Mouse (Mus musculus) heart, adult 2 months (tissue): ENCODE data around the gene Spata13. TPM values are rescaled to one million over a fixed set of nuclear protein-coding genes. Genes with fewer than 3 reads are reported as not detected.

Experiments used
- DNase-seq, 2 experiments: peaks; one replicate each; pipeline ENCODE4 v3.0.0; 2021
- H3K27ac ChIP-seq: fragments of 200-600 bp; 2 replicates; pipeline ENCODE4 v1.8.1; 2022
- H3K27me3 ChIP-seq: fragments of 200-500 bp; 2 replicates; pipeline ENCODE4 v1.6.1; 2012; ENCODE audit warnings: mild to moderate bottlenecking, low read length, inconsistent platforms, mixed read lengths; ENCODE audit not compliant: control insufficient read depth, insufficient read depth
- H3K36me3 ChIP-seq: fragments of 200-500 bp; 2 replicates; pipeline ENCODE4 v1.6.1; 2012; ENCODE audit warnings: low read length, inconsistent platforms; ENCODE audit not compliant: control insufficient read depth, insufficient read depth
- H3K4me1 ChIP-seq: fragments of 200-500 bp; 2 replicates; pipeline ENCODE4 v1.6.1; 2011; ENCODE audit warnings: low read length; ENCODE audit not compliant: control insufficient read depth, insufficient read depth
- H3K4me3 ChIP-seq: fragments of 200-600 bp; 2 replicates; pipeline ENCODE4 v1.8.1; 2022
- H3K79me2 ChIP-seq: fragments of 200-500 bp; replicated peaks from 2 replicates; pipeline ENCODE4 v1.6.1; 2012; ENCODE audit warnings: mild to moderate bottlenecking, inconsistent platforms, low read length, moderate library complexity, mixed read lengths; ENCODE audit not compliant: control insufficient read depth, insufficient read depth
- H3K9ac ChIP-seq: fragments of 200-500 bp; 2 replicates; pipeline ENCODE4 v1.6.1; 2012; ENCODE audit warnings: low read depth, mild to moderate bottlenecking, control low read depth, inconsistent platforms, low read length, mixed read lengths
- CTCF ChIP-seq: fragments of 200-600 bp; IDR thresholded peaks from 2 replicates; pipeline ENCODE4 v1.8.1; 2022; ENCODE audit warnings: antibody characterized with exemption, mild to moderate bottlenecking, moderate library complexity
- EP300 ChIP-seq: fragments of 200-500 bp; IDR thresholded peaks from 2 replicates; pipeline ENCODE4 v1.6.1; 2011; ENCODE audit warnings: low read depth, low read length, control low read depth; ENCODE audit not compliant: insufficient read depth
- POLR2A ChIP-seq: fragments of 200-500 bp; IDR thresholded peaks from 2 replicates; pipeline ENCODE4 v1.6.1; 2011; ENCODE audit warnings: mild to moderate bottlenecking, low read depth, low read length, control low read depth; ENCODE audit not compliant: insufficient read depth
- WGBS: fragments of 180-500 bp; shearing (Covaris S2); methylation state at CpG from one replicate; pipeline ENCODE4 v1.1.7; 2018; 5-methylcytosine and 5-hydroxymethylcytosine counted together
- intact Hi-C: fragments of 180-260 bp; cut with DNase I; formaldehyde crosslinking; loops from one replicate; pipeline ENCODE4 v1.15.1; 2025
- polyA plus RNA-seq: library from polyadenylated mRNA; depleted of rRNA; stranded (reverse); fragments of >200 nt; gene quantifications from 2 replicates; pipeline ENCODE4 v1.2.3, GENCODE M21; 2012
- total RNA-seq, 2 experiments: library from RNA; stranded (reverse); gene quantifications; 2 replicates each; pipeline ENCODE4 v1.2.3; 2021

Spata13 gene
- total and polyA plus RNA-seq, 3 experiments = 9.5 to 14.7 (median 13.1) TPM

GRCm38 (mm10) chr14:60762754-60763153, 129.0 kb downstream of the Spata13 start:
- H3K27ac ChIP-seq = peak overlapping the region; percentile 89
- H3K4me1 ChIP-seq = peaks cover 29% of the 10 kb centered on the region
- H3K36me3 ChIP-seq = peaks cover 10% of the 10 kb centered on the region; the same call in 1 of the 2 replicates
- no peaks in the 10 kb centered on the region for H3K27me3 ChIP-seq
- no peak overlapping the region for H3K9ac ChIP-seq
- peak; percentile 31 to 33 for DNase-seq
- TF ChIP-seq POLR2A = no peak
- 0 out of 2 replicates have a peak, but pooled peaks have one; percentile 14 for TF ChIP-seq EP300
- TF ChIP-seq CTCF = no peak
- WGBS = 41% methylated on average over 7 of the region's 7 CpGs
- H3K4me3 ChIP-seq = no peak overlapping the region
- no peaks in the 10 kb centered on the region for H3K79me2 ChIP-seq
- intact Hi-C loops = no loop called here

- Histone ChIP-seq H3K9ac (no peak overlapping the region), H3K4me1 (peaks cover 29% of the 10 kb centered on the region), H3K4me3 (no peak overlapping the region), H3K27me3 (no peaks in the 10 kb centered on the region), H3K36me3 (peaks cover 10% of the 10 kb centered on the region; the same call in 1 of the 2 replicates), H3K27ac (peak overlapping the region; percentile 89), H3K79me2 (no peaks in the 10 kb centered on the region)
- DNase-seq = peak; percentile 38 to 50
- intact Hi-C loops = no loop called here
- TF ChIP-seq CTCF (no peak), POLR2A (peak; percentile 27; the same call in 1 of the 2 replicates), EP300 (peak; percentile 70)
- WGBS = 40% methylated on average over 5 of the region's 5 CpGs
These were observed 129.9 kb downstream of the Spata13 start for GRCm38 (mm10) chr14:60763746-60764145.

GRCm38 (mm10) chr14:60764526-60764925, 130.7 kb downstream of the Spata13 start:
- Histone ChIP-seq H3K4me3 (no peak overlapping the region), H3K4me1 (peaks cover 29% of the 10 kb centered on the region), H3K27me3 (no peaks in the 10 kb centered on the region), H3K36me3 (peaks cover 10% of the 10 kb centered on the region; the same call in 1 of the 2 replicates), H3K9ac (no peak overlapping the region), H3K79me2 (no peaks in the 10 kb centered on the region), H3K27ac (peak overlapping the region; percentile 89)
- TF ChIP-seq POLR2A (no peak), CTCF (no peak), EP300 (no peak)
- intact Hi-C loops = no loop called here
- no peak for DNase-seq
- 47% methylated on average over 4 of the region's 4 CpGs for WGBS

- intact Hi-C loops = loop anchor here (5.0 kb wide), 1 partner anchor 173 kb away; no protein-coding TSS in a partner anchor
- Histone ChIP-seq H3K27ac (peak overlapping the region; percentile 89), H3K4me3 (no peak overlapping the region), H3K27me3 (no peaks in the 10 kb centered on the region), H3K79me2 (no peaks in the 10 kb centered on the region), H3K36me3 (peaks cover 10% of the 10 kb centered on the region; the same call in 1 of the 2 replicates), H3K9ac (0 out of 2 replicates have a peak overlapping the region, but pooled peaks have one; percentile 24), H3K4me1 (peaks cover 29% of the 10 kb centered on the region)
- TF ChIP-seq POLR2A = peak; percentile 76
- TF ChIP-seq CTCF = no peak
- DNase-seq = peak; percentile 54 to 66
- WGBS = 40% methylated on average over 2 of the region's 2 CpGs
These were observed 131.2 kb downstream of the Spata13 start for GRCm38 (mm10) chr14:60765025-60765424.

DNA sequence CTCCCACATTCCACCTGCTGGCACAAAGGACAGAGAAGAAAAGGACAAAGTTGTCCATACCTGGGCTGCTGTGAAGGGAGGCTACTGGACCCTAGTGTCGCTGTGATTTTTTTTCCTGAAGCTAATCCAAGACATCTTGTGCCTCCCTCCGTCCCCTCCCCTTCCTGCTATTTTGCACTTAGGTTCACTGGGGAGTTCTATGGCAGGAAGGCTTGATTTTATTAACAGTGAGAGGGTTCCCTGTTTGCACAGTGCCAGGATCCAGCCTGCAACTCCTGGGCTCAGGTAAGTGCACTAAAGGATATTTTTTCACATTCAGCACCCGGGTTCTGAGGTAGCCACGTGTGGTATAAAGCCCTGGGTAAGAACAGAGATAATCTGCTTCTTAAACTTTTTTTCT, 134.1 kb downstream of the Spata13 start, which contains the start of gene C1qtnf9:
C1qtnf9 (plus strand) TSS at position 251 of the 400 bp plus-strand sequence.
- Histone ChIP-seq H3K9ac (peak within 1 kb of the TSS; percentile 69), H3K27ac (peak within 1 kb of the TSS; percentile 89), H3K27me3 (no peaks in the 10 kb centered on the region), H3K4me1 (peaks cover 23% of the 10 kb centered on the region), H3K79me2 (no peaks in the 10 kb centered on the region), H3K36me3 (peaks cover 10% of the 10 kb centered on the region; the same call in 1 of the 2 replicates), H3K4me3 (peak within 1 kb of the TSS; percentile 53)
- intact Hi-C loops = loop anchor here (5.0 kb wide), 1 partner anchor 176 kb away; no protein-coding TSS in a partner anchor
- WGBS = 41% methylated on average over 4 of the region's 4 CpGs
- TF ChIP-seq CTCF (no peak), POLR2A (peak; percentile 89), EP300 (peak; percentile 75; the same call in 1 of the 2 replicates)
- DNase-seq = peak; percentile 36 to 44

GRCm38 (mm10) chr14:60769340-60769739, 135.5 kb downstream of the Spata13 start:
- Histone ChIP-seq H3K27ac (peak overlapping the region; percentile 89), H3K4me1 (peaks cover 20% of the 10 kb centered on the region), H3K36me3 (peaks cover 4% of the 10 kb centered on the region; the same call in 1 of the 2 replicates), H3K4me3 (peak overlapping the region; percentile 53), H3K79me2 (no peaks in the 10 kb centered on the region; the same call in 1 of the 2 replicates), H3K9ac (peak overlapping the region; percentile 71), H3K27me3 (no peaks in the 10 kb centered on the region)
- 39% methylated on average over 6 of the region's 6 CpGs for WGBS
- intact Hi-C loops = loop anchor here (5.0 kb wide), 1 partner anchor 177 kb away; no protein-coding TSS in a partner anchor
- peak in 1 of 2 experiments; percentile 42 for DNase-seq
- TF ChIP-seq EP300 (no peak), POLR2A (peak; percentile 56; the same call in 1 of the 2 replicates), CTCF (peak; percentile 70)
